Mouse (Mus musculus): ENCODE measurements around the gene Nphp3.

The Nphp3 gene

DNA sequence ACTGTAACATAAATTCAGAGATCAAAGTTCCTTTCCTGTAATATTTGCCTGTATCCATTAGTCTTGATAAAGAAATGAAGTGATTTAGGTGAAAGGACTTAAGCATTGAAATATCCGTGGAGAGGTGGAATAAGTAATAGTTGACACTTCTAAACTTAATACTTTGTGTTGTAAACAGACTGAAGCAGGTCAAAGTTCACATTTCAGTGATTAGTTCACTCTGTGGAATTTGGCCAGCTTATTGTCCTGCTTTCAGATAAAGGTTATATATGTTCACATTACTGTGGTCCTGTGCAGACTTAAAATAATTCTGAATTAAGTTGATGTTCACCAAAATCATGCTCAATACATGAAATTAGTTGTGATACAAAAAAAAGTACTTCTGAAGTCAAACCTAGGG is 62.2 kb downstream of the Nphp3 start:
- in situ Hi-C loops (cut with MboI): no loop called here

DNA sequence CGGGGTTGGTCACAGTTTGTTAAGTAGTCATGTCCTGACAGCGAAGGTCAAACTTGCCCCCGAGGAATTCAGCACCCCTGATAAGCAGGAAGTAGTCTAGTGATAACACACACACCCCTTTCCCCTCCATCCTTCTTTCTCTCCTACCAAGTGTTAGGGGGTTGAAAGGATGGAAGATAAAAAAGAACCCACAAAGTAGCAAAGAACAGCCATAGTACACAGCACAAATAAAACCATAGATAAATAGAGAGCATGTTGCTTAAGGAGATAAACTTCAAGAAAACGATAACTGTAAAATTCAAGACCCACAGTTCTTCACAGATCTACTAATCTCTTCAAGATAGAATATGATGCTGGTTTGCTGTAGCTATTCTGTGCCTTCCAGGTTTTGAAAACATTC is 67.9 kb downstream of the Nphp3 start:
- in situ Hi-C loops (cut with MboI): no loop called here

DNA sequence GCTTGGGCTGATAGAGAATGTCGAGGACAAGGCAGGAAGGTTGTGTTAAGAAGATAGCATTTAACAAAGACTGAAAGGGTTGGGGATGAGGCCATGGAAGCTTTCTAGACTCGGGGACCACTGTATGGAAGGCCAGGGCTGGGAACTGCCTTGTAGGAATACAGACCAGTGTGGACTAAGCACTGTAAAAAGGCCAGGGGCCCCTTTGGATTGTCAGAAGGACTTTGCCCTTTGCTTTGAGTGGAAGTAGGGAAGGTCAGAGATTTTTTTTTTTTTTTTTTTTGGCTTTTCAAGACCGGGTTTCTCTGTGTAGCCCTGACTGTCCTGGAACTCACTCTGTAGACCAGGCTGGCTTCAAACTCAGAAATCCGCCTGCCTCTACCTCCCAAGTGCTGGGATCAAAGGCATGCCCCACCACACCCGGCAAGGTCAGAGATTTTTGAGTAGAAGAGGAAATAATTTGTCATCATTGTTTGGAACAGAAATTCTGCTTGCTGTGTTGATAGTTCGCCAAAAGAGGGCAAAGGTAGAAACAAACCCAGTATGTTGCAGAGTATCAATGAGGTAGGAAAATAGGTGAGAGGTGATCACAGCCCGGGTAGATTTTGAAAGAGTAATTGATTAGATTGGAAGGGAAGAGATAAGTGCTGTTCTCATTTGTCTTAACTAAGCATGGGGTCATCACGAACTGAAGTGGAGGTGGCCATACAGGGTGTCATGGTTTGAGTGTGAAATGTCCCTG is 68.7 kb downstream of the Nphp3 start:
- in situ Hi-C loops (cut with MboI): no loop called here

DNA sequence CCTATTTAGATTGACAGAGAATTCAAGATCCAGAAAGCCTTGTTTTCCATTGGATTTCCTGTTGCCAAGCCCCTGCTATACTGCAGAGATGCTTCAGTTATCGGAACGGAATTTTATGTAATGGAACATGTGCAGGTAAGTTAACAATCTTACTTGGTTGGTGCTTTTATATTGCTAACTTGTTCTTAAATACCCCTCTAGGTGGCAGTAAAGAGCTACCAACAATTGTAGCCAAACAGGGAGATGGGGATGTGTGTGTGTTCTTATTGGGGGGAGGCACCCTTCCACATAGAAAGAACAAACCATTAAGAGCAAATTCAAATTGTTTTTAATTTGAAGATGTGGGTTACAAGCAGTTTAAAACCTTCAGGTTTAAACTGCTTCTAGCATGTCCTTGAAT is 73.5 kb downstream of the Nphp3 start:
- in situ Hi-C loops (cut with MboI): no loop called here

- in situ Hi-C loops (cut with MboI): no loop called here
Observed at GRCm38 (mm10) chr9:104078780-104079179, 76.4 kb downstream of the Nphp3 start.

DNA sequence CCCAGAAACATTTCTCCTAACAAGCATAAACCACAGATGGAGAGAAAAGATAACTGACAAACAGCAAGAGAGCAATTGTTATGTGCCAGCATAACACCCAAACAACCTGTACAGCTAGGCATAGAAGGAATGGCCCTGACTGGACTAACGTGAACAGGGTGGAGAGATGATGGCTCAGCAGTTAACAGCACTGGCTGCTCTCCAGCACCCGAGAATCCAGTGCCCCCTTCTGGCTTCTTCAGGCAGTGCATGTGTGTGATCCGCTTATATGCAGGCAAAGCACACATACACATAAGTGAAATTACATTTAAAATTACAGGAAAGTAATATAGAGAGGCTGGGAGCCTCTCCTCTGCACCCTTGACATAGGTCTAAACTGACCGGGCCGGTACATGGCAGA is 77.0 kb downstream of the Nphp3 start:
- in situ Hi-C loops (cut with MboI): no loop called here

- in situ Hi-C loops (cut with MboI): no loop called here
Observed at GRCm38 (mm10) chr9:104080038-104080437, 77.7 kb downstream of the Nphp3 start.

DNA sequence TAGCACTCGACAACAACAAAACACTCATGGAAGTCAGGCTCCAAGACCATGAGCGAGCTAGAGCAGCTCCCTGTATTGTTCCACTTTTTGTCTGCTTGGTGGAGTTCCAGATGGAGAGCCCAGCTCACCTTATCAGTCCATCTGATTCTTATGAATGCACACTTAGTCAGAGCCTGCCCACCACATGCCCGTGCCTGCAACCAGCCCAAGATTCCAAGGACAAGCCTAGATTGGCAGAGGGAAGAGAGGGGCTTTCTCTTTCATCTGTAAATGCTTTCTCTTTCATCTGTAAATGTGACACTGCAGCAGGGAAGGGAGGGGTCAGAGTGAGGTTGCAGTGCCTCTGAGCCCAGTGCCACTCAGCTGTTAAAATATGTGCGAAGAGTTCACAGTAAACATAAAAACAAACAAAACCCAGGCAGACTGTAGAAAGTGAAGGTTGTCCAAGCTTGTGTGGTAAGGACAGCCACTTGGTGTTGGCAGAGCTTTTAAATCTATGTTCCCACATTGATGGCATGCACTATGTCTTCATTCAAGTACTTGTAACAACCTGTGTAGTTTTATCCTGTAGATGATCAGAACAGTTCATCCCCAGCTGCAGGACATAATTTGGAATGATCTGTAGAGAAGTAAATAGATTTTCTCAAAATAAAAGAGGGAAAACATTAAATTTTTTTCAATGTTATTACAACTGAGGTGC is 83.5 kb downstream of the Nphp3 start:
- in situ Hi-C loops (cut with MboI): no loop called here

GRCm38 (mm10) chr9:104088555-104088954 is 86.2 kb downstream of the Nphp3 start:
- in situ Hi-C loops (cut with MboI): no loop called here

DNA sequence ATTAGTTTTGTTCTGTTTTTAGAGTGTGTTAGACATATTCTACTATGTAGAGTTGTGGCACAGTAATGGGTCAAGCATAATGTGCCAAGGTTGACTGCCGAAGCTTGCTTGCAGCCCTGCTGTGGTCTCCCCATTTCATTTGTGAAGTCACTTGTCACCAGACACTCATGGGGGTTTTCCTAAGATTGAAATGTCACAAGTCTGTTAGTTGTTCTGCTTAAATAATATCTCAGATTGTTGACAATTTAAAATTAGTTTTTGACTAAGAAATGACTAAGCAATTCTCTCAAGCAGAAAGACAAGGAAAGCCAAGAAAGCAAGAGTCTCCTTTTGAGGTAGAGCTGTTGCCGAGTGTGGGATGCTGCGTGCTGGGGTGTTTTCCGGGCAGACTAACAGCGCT is 90.6 kb downstream of the Nphp3 start:
- in situ Hi-C loops (cut with MboI): no loop called here
